Mouse (Mus musculus) hindbrain, embryonic 15.5 days (tissue): ENCODE results near the gene Zfp287. TPM values are rescaled to one million over a fixed set of nuclear protein-coding genes. Genes with fewer than 3 reads are reported as not detected.
A peak's percentile ranks its signal among the peaks of the same experiment; 100 is the strongest.

ENCODE experiments used
- ATAC-seq: fragments of 200-750 bp; cut with Nextera tagmentation; 2 replicates; pipeline ENCODE4 v1.8.0; 2017; ENCODE audit warnings: low read depth, moderate number of reproducible peaks, moderate TSS enrichment; ENCODE audit not compliant: low FRiP score
- H3K27ac ChIP-seq: fragments of 300-500 bp; sonication (generic); replicated peaks from 2 replicates; pipeline ENCODE4 v1.5.1; 2015; ENCODE audit warnings: mild to moderate bottlenecking, inconsistent platforms
- H3K27me3 ChIP-seq: fragments of 300-500 bp; sonication (generic); 2 replicates; pipeline ENCODE4 v1.6.1; 2015; ENCODE audit warnings: control low read depth, inconsistent platforms
- H3K36me3 ChIP-seq: fragments of 300-500 bp; sonication (generic); 2 replicates; pipeline ENCODE4 v1.6.1; 2015; ENCODE audit warnings: control low read depth, inconsistent platforms
- H3K4me1 ChIP-seq: fragments of 300-500 bp; sonication (generic); replicated peaks from 2 replicates; pipeline ENCODE4 v1.6.1; 2015; ENCODE audit warnings: control low read depth, inconsistent platforms
- H3K4me2 ChIP-seq: fragments of 300-500 bp; sonication (generic); 2 replicates; pipeline ENCODE4 v1.6.1; 2015; ENCODE audit warnings: moderate library complexity, mild to moderate bottlenecking, inconsistent platforms
- H3K4me3 ChIP-seq: fragments of 300-500 bp; sonication (generic); 2 replicates; pipeline ENCODE4 v1.5.1; 2015; ENCODE audit warnings: mild to moderate bottlenecking, inconsistent platforms
- H3K9ac ChIP-seq: fragments of 300-500 bp; sonication (generic); 2 replicates; pipeline ENCODE4 v1.6.1; 2015; ENCODE audit warnings: inconsistent platforms
- H3K9me3 ChIP-seq: fragments of 300-500 bp; sonication (generic); 2 replicates; pipeline ENCODE4 v1.6.1; 2016; ENCODE audit warnings: control low read depth, inconsistent platforms
- whole genome bisulfite sequencing: fragments of 180-500 bp; shearing (Covaris S2); methylation state at CpG from one replicate; pipeline ENCODE4 v1.1.7; 2015; 5-methylcytosine and 5-hydroxymethylcytosine counted together
- polyA plus RNA-seq: library from polyadenylated mRNA; unstranded; fragments of >200 nt; fragmentation: Nextera tagmentation; extraction: Ambion mirVana; gene quantifications from 2 replicates; pipeline ENCODE4 v1.2.1, GENCODE M21; 2015

Gene Zfp287
- polyA plus RNA-seq, 1 experiment from 2014 or later = 20.2 TPM

- H3K4me3 ChIP-seq = no peak overlapping the region
- no peak for ATAC-seq
- H3K27ac ChIP-seq = no peak overlapping the region
- WGBS = 80% methylated on average over 9 of the region's 9 CpGs
- peaks cover 11% of the 10 kb centered on the region; the same call in 1 of the 2 replicates for H3K4me1 ChIP-seq
- H3K9ac ChIP-seq = no peak overlapping the region
- no peak overlapping the region for H3K4me2 ChIP-seq
- no peaks in the 10 kb centered on the region for H3K36me3 ChIP-seq
- no peaks in the 10 kb centered on the region for H3K9me3 ChIP-seq
- H3K27me3 ChIP-seq = 0 out of 2 replicates have a peak, but pooled peaks cover 4% of the 10 kb centered on the region
Measured at GRCm38 (mm10) chr11:62747227-62747626, 15.5 kb upstream of the Zfp287 start.

DNA sequence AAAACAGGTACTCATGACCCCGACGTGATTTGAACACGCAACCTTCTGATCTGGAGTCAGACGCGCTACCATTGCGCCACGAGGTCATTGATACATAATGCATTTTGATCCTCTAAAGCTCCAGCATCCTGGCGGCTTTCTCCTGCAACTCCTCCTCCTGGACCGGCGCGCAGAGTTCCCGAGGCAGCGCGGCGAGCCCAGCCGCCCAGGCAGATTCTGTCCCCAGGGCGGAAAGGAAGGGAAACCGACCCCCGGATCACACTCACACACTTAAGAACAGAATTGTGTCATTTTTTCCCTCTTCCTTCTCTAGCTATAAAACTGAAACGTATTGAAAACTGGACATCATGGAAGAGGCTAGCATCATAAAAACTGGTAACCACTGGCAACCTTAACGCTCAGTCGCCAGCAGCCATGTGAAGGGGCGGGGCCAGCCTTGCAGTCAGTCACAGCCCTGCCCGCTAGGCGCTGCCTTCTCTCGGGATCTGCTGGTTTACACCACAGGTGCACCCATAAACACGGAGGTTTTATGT, 14.4 kb upstream of the Zfp287 start:
- Histone ChIP-seq H3K36me3 (no peaks in the 10 kb centered on the region), H3K4me1 (peaks cover 11% of the 10 kb centered on the region; the same call in 1 of the 2 replicates), H3K9ac (peak overlapping the region; percentile 38), H3K27ac (peak overlapping the region; percentile 56), H3K4me2 (peak overlapping the region; percentile 67), H3K9me3 (no peaks in the 10 kb centered on the region), H3K27me3 (0 out of 2 replicates have a peak, but pooled peaks cover 4% of the 10 kb centered on the region), H3K4me3 (peak overlapping the region; percentile 46)
- peak; percentile 88 for ATAC-seq
- WGBS = 2% methylated on average over 27 of the region's 27 CpGs

GRCm38 (mm10) chr11:62744103-62744502, 12.4 kb upstream of the Zfp287 start:
- 50% methylated on average over 5 of the region's 5 CpGs for WGBS
- Histone ChIP-seq H3K4me2 (no peak overlapping the region), H3K36me3 (no peaks in the 10 kb centered on the region), H3K4me3 (no peak overlapping the region), H3K9ac (no peak overlapping the region), H3K27me3 (0 out of 2 replicates have a peak, but pooled peaks cover 4% of the 10 kb centered on the region), H3K4me1 (peaks cover 11% of the 10 kb centered on the region; the same call in 1 of the 2 replicates), H3K27ac (no peak overlapping the region), H3K9me3 (no peaks in the 10 kb centered on the region)
- peak; percentile 67; the same call in 1 of the 2 replicates for ATAC-seq

DNA sequence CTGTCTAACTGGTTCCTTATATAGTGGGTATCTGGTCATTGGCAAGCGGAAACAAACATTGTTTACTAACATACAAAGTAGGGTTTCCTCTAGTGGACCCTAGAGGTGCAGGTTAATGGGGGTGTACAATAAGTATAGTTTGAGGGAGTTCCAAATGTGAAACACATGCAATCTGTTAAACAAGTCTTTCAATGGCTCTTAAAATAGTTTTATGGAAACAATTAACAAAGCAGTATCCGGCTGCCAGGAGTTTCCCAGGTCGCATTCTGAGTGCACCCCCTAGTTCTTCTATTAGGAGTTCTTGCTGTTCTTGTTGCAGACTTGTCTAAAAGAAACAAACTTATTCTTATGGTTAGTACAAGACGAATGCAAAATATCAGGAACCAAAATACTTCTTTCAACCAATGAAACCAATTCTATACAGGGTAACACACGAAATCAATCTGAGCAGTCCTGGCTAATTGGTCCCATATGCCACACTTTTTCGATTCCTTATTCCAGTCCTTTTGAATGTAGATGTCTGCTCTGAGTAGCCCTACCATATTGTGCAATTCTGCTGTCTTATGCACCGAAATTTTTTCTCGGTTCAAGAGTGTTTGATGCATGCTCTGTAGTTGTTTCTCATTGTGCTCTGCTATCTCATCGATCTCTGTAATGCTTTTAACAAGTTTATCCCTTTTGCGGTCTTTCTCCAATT, 10.7 kb upstream of the Zfp287 start:
- Histone ChIP-seq H3K4me2 (no peak overlapping the region), H3K4me3 (no peak overlapping the region), H3K4me1 (peaks cover 11% of the 10 kb centered on the region; the same call in 1 of the 2 replicates), H3K9ac (no peak overlapping the region), H3K36me3 (no peaks in the 10 kb centered on the region), H3K27me3 (no peaks in the 10 kb centered on the region), H3K27ac (no peak overlapping the region), H3K9me3 (no peaks in the 10 kb centered on the region)
- WGBS = 80% methylated on average over 10 of the region's 10 CpGs
- ATAC-seq = no peak

DNA sequence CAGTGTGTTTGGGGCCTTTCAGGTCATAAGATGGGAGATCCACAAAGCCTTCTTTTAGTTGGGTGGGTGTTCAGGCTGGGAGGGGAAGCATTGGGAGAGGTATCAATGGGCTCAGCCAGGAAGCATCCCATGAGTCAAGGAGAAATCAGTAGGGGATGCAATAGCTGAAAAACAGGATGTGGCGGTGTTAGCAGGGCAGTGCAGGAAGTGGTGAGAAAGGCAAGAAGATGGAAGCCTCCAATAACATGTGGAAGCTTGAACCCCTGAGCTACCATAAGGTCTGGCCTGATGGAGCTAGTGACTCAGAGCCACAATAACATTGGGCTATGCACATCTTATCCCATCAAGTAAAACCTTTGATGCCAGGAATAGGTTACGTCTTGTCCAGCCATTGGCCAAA, 9.5 kb upstream of the Zfp287 start:
- H3K27me3 ChIP-seq = no peaks in the 10 kb centered on the region
- no peak overlapping the region for H3K4me3 ChIP-seq
- no peak overlapping the region for H3K27ac ChIP-seq
- no peaks in the 10 kb centered on the region for H3K36me3 ChIP-seq
- no peak overlapping the region for H3K9ac ChIP-seq
- ATAC-seq = no peak
- 96% methylated on average over 2 of the region's 2 CpGs for WGBS
- H3K4me2 ChIP-seq = no peak overlapping the region
- no peaks in the 10 kb centered on the region for H3K9me3 ChIP-seq
- H3K4me1 ChIP-seq = peaks cover 6% of the 10 kb centered on the region; the same call in 1 of the 2 replicates

GRCm38 (mm10) chr11:62732665-62733064, 960 bp upstream of the Zfp287 start:
- Histone ChIP-seq H3K9ac (no peak overlapping the region), H3K9me3 (no peaks in the 10 kb centered on the region), H3K4me2 (no peak overlapping the region), H3K4me1 (peaks cover 23% of the 10 kb centered on the region), H3K4me3 (no peak overlapping the region), H3K36me3 (peaks cover 11% of the 10 kb centered on the region), H3K27ac (no peak overlapping the region), H3K27me3 (no peaks in the 10 kb centered on the region)
- 85% methylated on average over 3 of the region's 3 CpGs for WGBS
- ATAC-seq = no peak

GRCm38 (mm10) chr11:62732022-62732387, 300 bp upstream of the Zfp287 start:
- peak overlapping the region; percentile 83 for H3K9ac ChIP-seq
- peaks cover 17% of the 10 kb centered on the region for H3K36me3 ChIP-seq
- WGBS = 7% methylated on average over 5 of the region's 5 CpGs
- peak overlapping the region; percentile 73 for H3K4me2 ChIP-seq
- H3K4me3 ChIP-seq = peak overlapping the region; percentile 84
- H3K27me3 ChIP-seq = no peaks in the 10 kb centered on the region
- peak overlapping the region; percentile 95 for H3K27ac ChIP-seq
- H3K4me1 ChIP-seq = peaks cover 23% of the 10 kb centered on the region
- peak; percentile 57 for ATAC-seq
- no peaks in the 10 kb centered on the region for H3K9me3 ChIP-seq

DNA sequence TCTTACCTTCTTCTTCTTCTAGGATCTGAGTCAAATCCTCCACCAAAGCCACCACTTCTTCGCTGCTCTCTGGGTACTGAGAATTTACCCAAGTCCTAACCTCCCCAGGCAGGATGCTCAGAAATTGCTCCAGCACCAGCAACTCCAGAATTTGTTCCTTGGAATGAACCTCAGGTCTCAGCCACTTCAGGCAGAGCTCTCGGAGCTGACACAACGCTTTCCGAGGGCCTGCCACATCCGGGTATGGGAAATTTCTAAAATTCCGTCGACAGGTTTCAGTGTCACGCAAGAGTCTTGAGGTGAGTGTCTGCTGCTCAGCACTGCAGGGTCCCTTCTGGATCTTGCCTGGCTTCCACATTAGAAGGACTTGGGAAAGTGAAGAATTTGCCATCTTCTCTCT, 3.4 kb downstream of the Zfp287 start:
- no peak overlapping the region for H3K4me2 ChIP-seq
- no peak overlapping the region for H3K9ac ChIP-seq
- no peaks in the 10 kb centered on the region for H3K9me3 ChIP-seq
- WGBS = 94% methylated on average over 8 of the region's 8 CpGs
- H3K4me1 ChIP-seq = peaks cover 23% of the 10 kb centered on the region
- no peak overlapping the region for H3K27ac ChIP-seq
- no peak overlapping the region for H3K4me3 ChIP-seq
- no peak for ATAC-seq
- peaks cover 44% of the 10 kb centered on the region for H3K36me3 ChIP-seq
- no peaks in the 10 kb centered on the region for H3K27me3 ChIP-seq

- no peak overlapping the region for H3K4me3 ChIP-seq
- WGBS = 88% methylated on average over 5 of the region's 5 CpGs
- H3K4me1 ChIP-seq = no peaks in the 10 kb centered on the region
- no peaks in the 10 kb centered on the region for H3K9me3 ChIP-seq
- peaks cover 54% of the 10 kb centered on the region for H3K36me3 ChIP-seq
- H3K27me3 ChIP-seq = no peaks in the 10 kb centered on the region
- no peak for ATAC-seq
- H3K27ac ChIP-seq = no peak overlapping the region
- no peak overlapping the region for H3K4me2 ChIP-seq
- H3K9ac ChIP-seq = no peak overlapping the region
Measured at GRCm38 (mm10) chr11:62710657-62711056, 21.0 kb downstream of the Zfp287 start.

GRCm38 (mm10) chr11:62708252-62708651, 23.5 kb downstream of the Zfp287 start:
- Histone ChIP-seq H3K4me3 (no peak overlapping the region), H3K27ac (no peak overlapping the region), H3K36me3 (peaks cover 33% of the 10 kb centered on the region), H3K27me3 (no peaks in the 10 kb centered on the region), H3K4me1 (no peaks in the 10 kb centered on the region), H3K9ac (no peak overlapping the region), H3K9me3 (no peaks in the 10 kb centered on the region), H3K4me2 (no peak overlapping the region)
- 85% methylated on average over 7 of the region's 7 CpGs for WGBS
- ATAC-seq = no peak

DNA sequence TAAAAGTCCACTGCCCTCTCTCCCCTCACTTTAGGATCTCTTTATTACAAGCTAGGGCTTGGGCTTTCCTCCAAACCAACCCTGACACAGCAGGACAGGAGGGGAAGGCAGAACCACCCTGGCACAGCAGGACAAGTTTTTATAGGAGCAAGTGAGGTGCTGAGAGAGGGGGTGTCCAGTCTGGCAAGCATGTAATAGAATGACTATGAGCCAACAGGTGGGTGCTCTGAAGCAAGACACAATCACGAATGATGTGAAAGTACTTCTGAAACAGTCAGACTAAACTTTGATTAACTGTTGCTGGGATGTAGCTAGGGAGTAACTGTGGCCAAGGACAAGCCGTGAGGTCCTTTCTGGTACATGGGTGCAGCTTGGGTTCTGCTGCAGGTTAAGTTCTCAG, 25.6 kb downstream of the Zfp287 start:
- Histone ChIP-seq H3K4me1 (no peaks in the 10 kb centered on the region), H3K9me3 (no peaks in the 10 kb centered on the region), H3K4me2 (no peak overlapping the region), H3K27me3 (no peaks in the 10 kb centered on the region), H3K4me3 (no peak overlapping the region), H3K9ac (no peak overlapping the region), H3K36me3 (peaks cover 19% of the 10 kb centered on the region), H3K27ac (no peak overlapping the region)
- no peak for ATAC-seq
- WGBS = 94% methylated on average over 2 of the region's 2 CpGs

DNA sequence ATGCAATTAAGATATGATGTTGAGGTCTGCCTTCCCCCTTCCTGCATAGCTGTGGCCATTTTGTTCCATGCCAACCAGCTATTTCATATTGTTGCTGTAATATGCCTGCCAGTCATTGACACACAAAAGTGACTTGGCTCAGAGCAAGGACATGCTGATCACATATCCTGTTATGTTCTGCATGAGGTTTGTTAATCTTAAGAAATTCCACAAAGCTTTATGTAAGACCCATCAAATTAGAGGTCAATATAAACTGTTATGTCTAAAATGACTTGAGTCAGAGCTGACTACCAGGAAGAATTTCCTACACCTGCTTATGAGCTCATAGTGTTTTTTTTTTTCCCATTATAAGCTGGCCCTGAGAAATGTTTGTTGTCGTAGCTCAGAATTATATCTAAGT, 30.5 kb downstream of the Zfp287 start:
- Histone ChIP-seq H3K9ac (no peak overlapping the region), H3K36me3 (no peaks in the 10 kb centered on the region), H3K4me1 (no peaks in the 10 kb centered on the region), H3K27me3 (no peaks in the 10 kb centered on the region), H3K4me2 (no peak overlapping the region), H3K4me3 (no peak overlapping the region), H3K9me3 (no peaks in the 10 kb centered on the region), H3K27ac (no peak overlapping the region)
- ATAC-seq = no peak
- 79% methylated on average over 1 of the region's 1 CpGs for WGBS
